Mouse (Mus musculus): ENCODE data around the gene Il4i1.

Il4i1 gene

GRCm38 (mm10) chr7:44850146-44850545 lies 34.0 kb downstream of the Il4i1 start:
- DNase-seq: peak; percentile 74 to 81

DNA sequence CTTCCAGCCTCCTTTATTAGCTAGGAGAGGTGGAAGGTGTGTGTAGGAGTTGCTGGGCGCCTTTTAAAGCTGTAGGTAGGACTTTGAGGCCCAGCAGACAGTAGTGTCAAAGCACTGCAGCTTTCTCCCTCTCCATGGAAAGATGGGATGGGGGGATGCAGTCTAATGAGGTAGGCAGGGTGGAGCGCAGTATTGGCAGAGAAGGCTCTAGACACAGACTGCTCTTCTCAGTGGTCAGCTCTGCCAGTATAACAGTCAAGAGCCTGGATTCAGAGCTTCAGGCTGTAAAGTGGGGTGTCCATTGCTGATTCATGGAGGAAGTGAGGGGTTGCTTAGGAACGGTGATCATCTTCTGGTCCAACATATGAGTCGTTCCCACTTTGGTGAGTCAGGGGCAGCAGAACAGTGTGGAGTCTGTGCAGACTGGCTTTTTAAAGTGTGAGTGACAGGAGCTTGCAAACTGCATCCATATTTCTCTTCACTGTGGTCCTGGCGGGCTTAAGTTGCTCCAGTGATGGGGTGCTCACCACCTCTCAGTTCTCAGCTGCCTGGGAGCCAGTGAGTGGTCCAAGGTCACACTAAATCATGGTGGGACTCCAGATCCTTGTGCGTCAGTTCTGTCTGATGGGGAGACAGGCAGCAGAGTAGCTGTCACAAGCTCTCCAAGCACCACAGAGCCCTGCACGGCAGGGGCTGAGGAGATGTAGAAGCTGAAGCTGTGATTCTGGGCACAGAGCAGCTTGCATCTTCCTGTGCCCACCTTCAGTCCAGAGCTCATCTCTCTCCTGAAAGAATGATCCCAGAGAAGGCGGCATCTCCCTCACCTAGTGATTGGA lies 34.8 kb downstream of the Il4i1 start:
- no peak for DNase-seq

DNA sequence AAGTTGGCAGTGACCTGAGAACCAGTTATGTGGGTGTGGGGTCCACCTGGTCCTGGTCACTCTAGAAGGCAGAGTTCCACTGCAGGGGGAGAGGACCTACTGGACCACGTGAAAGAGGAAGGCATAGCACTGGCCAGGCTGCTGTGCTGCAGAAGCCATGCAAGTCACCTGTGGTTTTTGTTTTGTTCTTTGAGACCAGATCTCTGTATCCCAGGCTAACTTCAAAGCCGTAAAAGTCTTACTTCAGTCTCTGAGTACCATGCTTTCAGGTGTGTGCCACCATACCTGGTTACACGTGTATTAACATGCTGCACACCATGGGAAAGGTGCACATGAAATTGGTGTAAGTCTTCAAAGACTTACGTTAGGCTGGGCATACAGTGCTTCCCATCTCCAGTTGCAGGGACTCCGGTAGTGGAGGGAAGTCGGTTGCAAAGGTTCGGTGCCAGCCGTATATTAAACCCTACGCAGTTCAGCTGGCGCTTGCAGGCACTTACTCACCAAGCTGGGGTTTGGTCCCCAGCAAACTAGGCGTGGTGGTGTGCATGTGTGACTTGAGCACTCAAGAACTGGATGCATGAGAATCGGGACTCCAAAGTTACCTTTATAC lies 35.5 kb downstream of the Il4i1 start:
- DNase-seq: no peak

DNA sequence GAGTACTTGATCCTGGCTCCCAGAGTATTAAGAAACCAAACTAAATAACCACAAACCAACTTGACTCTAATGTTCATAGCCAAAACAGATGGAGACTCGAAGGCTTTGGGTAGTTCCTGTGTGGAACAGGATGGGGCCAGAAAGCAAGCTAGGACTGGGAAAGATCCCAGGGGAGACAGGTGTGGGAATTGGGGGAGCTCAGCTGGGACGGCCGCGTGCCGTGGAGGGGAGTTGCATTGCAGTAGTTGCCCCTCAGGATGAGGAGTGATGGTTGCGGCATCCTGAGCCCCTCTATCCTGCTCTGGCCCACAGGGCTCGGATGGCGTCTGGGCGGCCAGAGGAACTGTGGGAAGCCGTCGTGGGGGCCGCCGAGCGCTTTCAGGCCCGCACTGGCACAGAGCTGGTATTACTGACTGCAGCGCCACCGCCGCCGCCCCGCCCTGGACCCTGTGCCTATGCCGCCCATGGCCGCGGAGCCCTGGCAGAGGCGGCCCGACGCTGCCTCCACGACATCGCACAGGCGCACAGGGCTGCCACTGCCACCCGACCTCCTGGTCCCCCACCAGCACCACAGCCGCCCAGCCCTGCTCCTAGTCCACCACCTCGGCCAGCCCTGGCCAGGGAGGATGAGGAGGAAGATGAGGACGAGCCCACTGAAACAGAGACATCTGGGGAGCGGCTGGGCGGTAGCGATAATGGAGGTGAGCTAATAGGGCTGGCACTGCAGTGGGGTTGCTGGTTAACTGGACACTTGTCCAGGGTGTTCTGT lies 36.3 kb downstream of the Il4i1 start:
- DNase-seq: peak in 1 of 2 experiments; percentile 40

- DNase-seq: no peak
These were observed 36.9 kb downstream of the Il4i1 start for GRCm38 (mm10) chr7:44853065-44853464.

GRCm38 (mm10) chr7:44853596-44854355 lies 37.6 kb downstream of the Il4i1 start:
- peak; percentile 36 to 42 for DNase-seq

- DNase-seq: peak; percentile 83 to 85
These were observed 38.3 kb downstream of the Il4i1 start for GRCm38 (mm10) chr7:44854356-44855031.

DNA sequence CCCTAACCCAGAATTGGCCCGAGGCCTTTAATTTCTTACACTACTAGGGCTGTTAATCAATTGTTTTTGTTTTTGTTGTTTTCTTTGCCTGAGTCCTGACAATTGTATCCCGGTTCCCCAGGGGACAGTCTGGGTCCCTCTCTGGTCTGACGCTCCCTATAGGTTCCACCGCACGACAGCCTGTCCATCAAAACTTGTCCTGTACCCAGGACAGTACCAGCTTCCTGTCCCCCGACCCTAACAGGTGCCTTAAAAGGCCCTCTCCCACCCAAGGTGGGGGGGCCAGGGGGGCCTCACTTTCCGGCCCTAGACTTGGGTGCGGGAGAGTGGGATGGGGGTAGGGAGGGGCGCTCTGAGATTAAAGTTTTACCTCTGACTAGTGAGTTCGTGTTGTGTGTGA lies 38.8 kb downstream of the Il4i1 start:
- no peak for DNase-seq

- no peak for DNase-seq
These were observed 40.2 kb downstream of the Il4i1 start for GRCm38 (mm10) chr7:44856265-44856916.

- DNase-seq: peak; percentile 81 to 86
These were observed 40.9 kb downstream of the Il4i1 start, which contains the start of gene Pnkp for GRCm38 (mm10) chr7:44857042-44857552. TSS of gene Pnkp (plus strand) at chr7:44857139.

- no peak for DNase-seq
These were observed 41.7 kb downstream of the Il4i1 start for GRCm38 (mm10) chr7:44857905-44858304.

DNA sequence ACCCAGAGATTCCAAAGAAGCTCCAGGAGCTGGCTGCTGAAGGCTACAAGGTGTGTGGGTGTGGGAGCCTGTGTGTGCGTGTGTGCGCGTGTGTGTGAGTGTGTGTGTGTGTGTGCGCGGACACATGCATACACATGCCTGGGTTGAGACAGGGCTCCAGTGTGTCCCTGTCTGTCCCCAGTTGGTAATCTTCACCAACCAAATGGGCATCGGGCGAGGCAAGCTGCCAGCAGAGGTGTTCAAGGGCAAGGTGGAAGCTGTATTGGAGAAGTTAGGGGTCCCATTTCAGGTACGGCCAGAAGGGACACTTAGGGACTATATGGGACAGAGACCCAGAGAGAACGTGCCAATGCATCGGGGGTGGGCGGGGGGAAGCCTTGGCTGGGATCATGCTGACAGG lies 43.7 kb downstream of the Il4i1 start:
- DNase-seq: no peak

- peak; percentile 70 to 80 for DNase-seq
These were observed 44.6 kb downstream of the Il4i1 start for GRCm38 (mm10) chr7:44860576-44861428.

GRCm38 (mm10) chr7:44861429-44861816 lies 45.2 kb downstream of the Il4i1 start:
- no peak for DNase-seq

GRCm38 (mm10) chr7:44862434-44862833 lies 46.2 kb downstream of the Il4i1 start:
- DNase-seq: no peak

GRCm38 (mm10) chr7:44863210-44863609 lies 47.0 kb downstream of the Il4i1 start:
- DNase-seq: no peak

DNA sequence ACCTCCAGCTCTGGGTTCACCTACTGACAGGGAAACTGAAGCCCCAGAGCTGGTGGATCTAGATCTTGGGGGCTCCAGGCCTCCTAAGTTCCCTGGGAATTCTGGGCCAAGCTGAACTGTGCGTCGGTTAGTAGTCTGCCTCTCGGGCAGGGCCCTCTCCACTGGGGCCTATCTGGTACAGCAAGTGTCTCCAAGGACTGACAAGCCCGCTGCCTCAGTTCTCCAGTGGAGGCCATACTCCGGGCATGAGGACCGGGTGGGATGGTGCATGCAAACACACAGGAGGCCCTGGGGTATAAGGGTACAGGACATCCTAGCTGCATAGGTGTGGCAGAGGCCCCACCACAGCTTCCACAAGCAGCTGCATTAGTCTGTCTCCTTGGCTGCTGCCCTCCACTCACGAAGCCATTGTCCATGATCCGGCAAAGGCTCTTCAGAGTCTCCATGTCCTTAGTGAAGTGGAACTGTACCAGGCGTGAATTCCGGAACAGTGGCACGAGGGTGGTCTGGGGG lies 47.9 kb downstream of the Il4i1 start:
- no peak for DNase-seq

DNA sequence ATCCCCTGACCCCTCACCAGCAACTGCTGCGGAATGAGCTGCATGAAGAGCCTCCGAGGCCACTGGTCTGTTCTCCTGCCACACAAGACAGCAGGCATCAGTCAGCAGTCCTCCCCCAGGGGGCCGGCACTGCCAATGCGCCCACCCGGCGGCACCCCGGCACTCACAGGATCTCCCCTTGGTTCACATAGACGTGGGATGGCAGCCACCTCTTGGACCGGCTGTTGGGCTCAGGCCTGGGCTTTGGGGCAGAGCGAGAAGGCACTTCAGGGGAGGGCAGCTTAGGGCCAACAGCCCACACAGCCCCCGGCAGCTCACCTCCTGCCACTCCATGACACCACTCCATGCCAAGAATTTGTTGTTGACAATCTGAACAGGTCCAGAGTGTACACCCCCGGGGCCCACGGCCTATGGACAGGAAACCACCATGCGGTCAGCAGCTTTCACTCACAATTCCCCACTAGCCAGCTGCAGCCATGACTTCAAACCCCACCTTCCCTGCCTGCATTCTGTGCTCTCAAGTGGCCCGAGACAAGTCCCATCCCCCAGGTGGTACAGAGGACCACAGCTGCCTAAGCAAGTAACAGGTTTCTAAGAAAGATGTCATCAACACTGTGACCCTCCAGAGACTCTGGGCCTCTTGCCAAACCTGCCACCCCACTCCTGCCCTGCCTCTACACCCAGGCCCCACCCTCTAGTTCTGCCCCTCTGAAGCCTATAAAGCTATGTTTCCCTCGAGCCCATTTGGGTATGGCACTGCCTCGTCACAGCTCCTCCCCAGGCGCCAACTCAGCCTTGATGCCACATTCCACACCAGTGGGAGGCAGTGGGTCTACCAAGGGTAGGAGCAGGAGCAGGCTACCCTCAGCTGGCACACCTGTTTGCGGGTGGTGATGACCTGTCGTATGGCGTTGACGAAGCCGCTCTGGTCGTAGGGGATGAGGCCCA lies 48.7 kb downstream of the Il4i1 start:
- DNase-seq: peak in 1 of 2 experiments; percentile 32
